Mouse (Mus musculus) neural tube, embryonic 14.5 days (tissue): ENCODE data around the gene Fam192a. TPM values are rescaled to one million over a fixed set of nuclear protein-coding genes. Genes with fewer than 3 reads are reported as not detected.

ENCODE experiments used
- ATAC-seq: fragments of 200-750 bp; cut with Nextera tagmentation; 2 replicates; pipeline ENCODE4 v1.8.0; 2017; ENCODE audit warnings: low read depth, mild to moderate bottlenecking, moderate TSS enrichment, moderate library complexity
- H3K27ac ChIP-seq: fragments of 300-500 bp; sonication (generic); 2 replicates; pipeline ENCODE4 v1.5.1; 2014; ENCODE audit warnings: low read depth, mild to moderate bottlenecking, control low read depth, low read length, moderate library complexity, mixed read lengths
- H3K27me3 ChIP-seq: fragments of 300-500 bp; sonication (generic); 2 replicates; pipeline ENCODE4 v1.6.1; 2014; ENCODE audit warnings: low read length; ENCODE audit not compliant: control insufficient read depth, insufficient read depth
- H3K36me3 ChIP-seq: fragments of 300-500 bp; sonication (generic); 2 replicates; pipeline ENCODE4 v1.6.1; 2014; ENCODE audit warnings: low read length, mixed read lengths; ENCODE audit not compliant: control insufficient read depth, insufficient read depth
- H3K4me1 ChIP-seq: fragments of 300-500 bp; sonication (generic); 2 replicates; pipeline ENCODE4 v1.6.1; 2014; ENCODE audit warnings: low read length; ENCODE audit not compliant: control insufficient read depth, insufficient read depth
- H3K4me2 ChIP-seq: fragments of 300-500 bp; sonication (generic); 2 replicates; pipeline ENCODE4 v1.6.1; 2014; ENCODE audit warnings: mild to moderate bottlenecking, low read depth, low read length, control low read depth
- H3K4me3 ChIP-seq: fragments of 300-500 bp; sonication (generic); 2 replicates; pipeline ENCODE4 v1.5.1; 2014; ENCODE audit warnings: low read depth, low read length, control low read depth, mixed read lengths
- H3K9ac ChIP-seq: fragments of 300-500 bp; sonication (generic); replicated peaks from 2 replicates; pipeline ENCODE4 v1.6.1; 2014; ENCODE audit warnings: low read depth, mild to moderate bottlenecking, control low read depth, low read length, mixed read lengths
- H3K9me3 ChIP-seq: fragments of 300-500 bp; sonication (generic); 2 replicates; pipeline ENCODE4 v1.6.1; 2016; ENCODE audit warnings: low read length; ENCODE audit not compliant: control insufficient read depth
- WGBS: fragments of 180-500 bp; shearing (Covaris S2); extraction: QIAGEN DNeasy Blood & Tissue Kit; methylation state at CpG from one replicate; pipeline ENCODE4 v1.1.7; 2014; 5-methylcytosine and 5-hydroxymethylcytosine counted together
- polyA plus RNA-seq: library from polyadenylated mRNA; unstranded; fragments of >200 nt; fragmentation: Nextera tagmentation; extraction: Ambion mirVana; gene quantifications from 2 replicates; pipeline ENCODE4 v1.2.1, GENCODE M21; 2014

Fam192a gene
- polyA plus RNA-seq, 1 experiment from 2014 or later, result 72.8 TPM

- Histone ChIP-seq H3K4me2 (no peak overlapping the region), H3K4me3 (no peak overlapping the region), H3K36me3 (no peaks in the 10 kb centered on the region), H3K27ac (no peak overlapping the region), H3K4me1 (peaks cover 13% of the 10 kb centered on the region), H3K9ac (no peak overlapping the region), H3K27me3 (0 out of 2 replicates have a peak, but pooled peaks cover 2% of the 10 kb centered on the region), H3K9me3 (no peaks in the 10 kb centered on the region)
- ATAC-seq, result no peak
- 93% methylated on average over 5 of the region's 5 CpGs for WGBS
Measured at GRCm38 (mm10) chr8:94607064-94607463, 5.3 kb upstream of the Fam192a start.

- peaks cover 21% of the 10 kb centered on the region for H3K4me1 ChIP-seq
- H3K36me3 ChIP-seq, result no peaks in the 10 kb centered on the region
- no peak for ATAC-seq
- 90% methylated on average over 2 of the region's 2 CpGs for WGBS
- H3K27ac ChIP-seq, result no peak overlapping the region
- H3K9me3 ChIP-seq, result no peaks in the 10 kb centered on the region
- H3K27me3 ChIP-seq, result 0 out of 2 replicates have a peak, but pooled peaks cover 3% of the 10 kb centered on the region
- no peak overlapping the region for H3K9ac ChIP-seq
- H3K4me2 ChIP-seq, result no peak overlapping the region
- H3K4me3 ChIP-seq, result no peak overlapping the region
Measured at GRCm38 (mm10) chr8:94604030-94604429, 2.2 kb upstream of the Fam192a start.

- H3K9me3 ChIP-seq, result no peaks in the 10 kb centered on the region
- H3K4me3 ChIP-seq, result peak overlapping the region; percentile 95
- peak overlapping the region; percentile 98 for H3K4me2 ChIP-seq
- H3K27me3 ChIP-seq, result 0 out of 2 replicates have a peak, but pooled peaks cover 3% of the 10 kb centered on the region
- peak overlapping the region; percentile 95 for H3K9ac ChIP-seq
- peak overlapping the region; percentile 88 for H3K27ac ChIP-seq
- no peaks in the 10 kb centered on the region for H3K36me3 ChIP-seq
- no peak for ATAC-seq
- H3K4me1 ChIP-seq, result peaks cover 21% of the 10 kb centered on the region
- WGBS, result under 1% methylated on average over 31 of the region's 31 CpGs
Measured at GRCm38 (mm10) chr8:94602471-94603131, 804 bp upstream of the Fam192a start.

- Histone ChIP-seq H3K27ac (peak overlapping the region; percentile 86), H3K4me2 (peak overlapping the region; percentile 94), H3K36me3 (no peaks in the 10 kb centered on the region), H3K27me3 (0 out of 2 replicates have a peak, but pooled peaks cover 3% of the 10 kb centered on the region), H3K9me3 (no peaks in the 10 kb centered on the region), H3K4me1 (peaks cover 21% of the 10 kb centered on the region), H3K4me3 (peak overlapping the region; percentile 95), H3K9ac (peak overlapping the region; percentile 81)
- ATAC-seq, result peak; percentile 22
- under 1% methylated on average over 51 of the region's 51 CpGs for WGBS
Measured at GRCm38 (mm10) chr8:94601034-94601606, 677 bp downstream of the Fam192a start.

GRCm38 (mm10) chr8:94600478-94600877, 1.3 kb downstream of the Fam192a start:
- WGBS, result 17% methylated on average over 5 of the region's 5 CpGs
- ATAC-seq, result no peak
- H3K27ac ChIP-seq, result peak overlapping the region; percentile 86; the same call in 1 of the 2 replicates

GRCm38 (mm10) chr8:94594211-94594610, 7.6 kb downstream of the Fam192a start:
- Histone ChIP-seq H3K27me3 (no peaks in the 10 kb centered on the region), H3K9ac (no peak overlapping the region), H3K36me3 (no peaks in the 10 kb centered on the region), H3K4me1 (no peaks in the 10 kb centered on the region), H3K9me3 (no peaks in the 10 kb centered on the region), H3K4me3 (no peak overlapping the region), H3K4me2 (no peak overlapping the region), H3K27ac (no peak overlapping the region)
- no peak for ATAC-seq
- WGBS, result 47% methylated on average over 1 of the region's 1 CpGs

More at GRCm38 (mm10) chr8:94600478-94600877, 1.3 kb downstream of the Fam192a start:
- Histone ChIP-seq H3K4me1 (peaks cover 21% of the 10 kb centered on the region), H3K27me3 (0 out of 2 replicates have a peak, but pooled peaks cover 3% of the 10 kb centered on the region), H3K36me3 (no peaks in the 10 kb centered on the region), H3K4me2 (peak overlapping the region; percentile 94), H3K4me3 (peak overlapping the region; percentile 95), H3K9ac (peak overlapping the region; percentile 81), H3K9me3 (no peaks in the 10 kb centered on the region)

- 89% methylated on average over 4 of the region's 4 CpGs for WGBS
- H3K27ac ChIP-seq, result no peak overlapping the region
- no peak for ATAC-seq
- no peak overlapping the region for H3K4me2 ChIP-seq
- peaks cover 13% of the 10 kb centered on the region; the same call in 1 of the 2 replicates for H3K36me3 ChIP-seq
- H3K27me3 ChIP-seq, result no peaks in the 10 kb centered on the region
- no peak overlapping the region for H3K4me3 ChIP-seq
- no peaks in the 10 kb centered on the region for H3K9me3 ChIP-seq
- H3K9ac ChIP-seq, result no peak overlapping the region
- no peaks in the 10 kb centered on the region for H3K4me1 ChIP-seq
Measured at GRCm38 (mm10) chr8:94591691-94592090, 10.1 kb downstream of the Fam192a start.

- H3K4me2 ChIP-seq, result no peak overlapping the region
Measured at GRCm38 (mm10) chr8:94584238-94584817, 17.5 kb downstream of the Fam192a start.

GRCm38 (mm10) chr8:94582569-94582968, 19.2 kb downstream of the Fam192a start:
- Histone ChIP-seq H3K27me3 (no peaks in the 10 kb centered on the region), H3K9ac (no peak overlapping the region), H3K4me3 (no peak overlapping the region), H3K36me3 (peaks cover 31% of the 10 kb centered on the region; the same call in 1 of the 2 replicates), H3K4me1 (no peaks in the 10 kb centered on the region), H3K9me3 (no peaks in the 10 kb centered on the region), H3K27ac (no peak overlapping the region), H3K4me2 (no peak overlapping the region)
- ATAC-seq, result no peak
- WGBS, result 81% methylated on average over 6 of the region's 6 CpGs

More at GRCm38 (mm10) chr8:94584238-94584817, 17.5 kb downstream of the Fam192a start:
- WGBS, result 40% methylated on average over 4 of the region's 4 CpGs
- peak; percentile 82 for ATAC-seq
- no peak overlapping the region for H3K9ac ChIP-seq
- H3K27me3 ChIP-seq, result no peaks in the 10 kb centered on the region
- H3K27ac ChIP-seq, result no peak overlapping the region
- no peak overlapping the region for H3K4me3 ChIP-seq
- H3K36me3 ChIP-seq, result peaks cover 29% of the 10 kb centered on the region; the same call in 1 of the 2 replicates
- H3K4me1 ChIP-seq, result no peaks in the 10 kb centered on the region
- no peaks in the 10 kb centered on the region for H3K9me3 ChIP-seq
